Mouse (Mus musculus): ENCODE data around the gene Tha1. TPM values are rescaled to one million over a fixed set of nuclear protein-coding genes. Genes with fewer than 3 reads are reported as not detected.

Gene Tha1
- polyA plus RNA-seq, 1 experiment from 2014 or later = 2.9 TPM

DNA sequence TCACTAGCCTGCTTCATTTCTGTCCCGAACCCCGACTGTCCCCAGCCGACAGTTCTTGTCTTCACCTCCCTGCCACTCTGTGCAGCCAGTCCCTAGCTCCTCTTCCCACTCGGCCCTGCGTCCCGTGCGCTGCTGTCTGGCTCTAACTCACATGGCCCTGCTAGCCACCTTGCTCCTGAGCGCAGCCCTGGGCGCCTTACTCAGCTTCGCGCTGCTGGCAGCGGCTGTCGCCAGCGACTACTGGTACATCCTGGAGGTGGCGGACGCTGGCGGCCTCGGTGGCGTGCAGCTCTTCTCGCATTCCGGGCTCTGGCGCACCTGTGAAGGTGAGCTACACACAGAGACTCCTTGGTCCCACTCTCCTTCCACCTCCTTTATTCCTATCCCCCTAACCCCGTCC is 12.7 kb downstream of the Tha1 start, which contains the start of gene Tmem235:
Gene Tmem235 (plus strand): TSS at position 152 of the 400 bp plus-strand sequence.
- no peak within 1 kb of the TSS for H3K27ac ChIP-seq
- H3K4me1 ChIP-seq = peaks cover 25% of the 10 kb centered on the region
- peaks cover 20% of the 10 kb centered on the region for H3K36me3 ChIP-seq (replicated peaks)
- H3K27me3 ChIP-seq = peaks cover 69% of the 10 kb centered on the region
- no peak for ATAC-seq (ENCODE audit: low FRiP score)
- 0 out of 2 replicates have a peak within 1 kb of the TSS, but pooled peaks have one; percentile 13 for H3K4me3 ChIP-seq (replicated peaks)
- WGBS = 4% methylated on average over 23 of the region's 23 CpGs
- peak within 1 kb of the TSS; percentile 21; the same call in 1 of the 2 replicates for H3K9ac ChIP-seq
- 0 out of 2 replicates have a peak, but pooled peaks cover 5% of the 10 kb centered on the region for H3K9me3 ChIP-seq
- H3K4me2 ChIP-seq = peak within 1 kb of the TSS; percentile 31

DNA sequence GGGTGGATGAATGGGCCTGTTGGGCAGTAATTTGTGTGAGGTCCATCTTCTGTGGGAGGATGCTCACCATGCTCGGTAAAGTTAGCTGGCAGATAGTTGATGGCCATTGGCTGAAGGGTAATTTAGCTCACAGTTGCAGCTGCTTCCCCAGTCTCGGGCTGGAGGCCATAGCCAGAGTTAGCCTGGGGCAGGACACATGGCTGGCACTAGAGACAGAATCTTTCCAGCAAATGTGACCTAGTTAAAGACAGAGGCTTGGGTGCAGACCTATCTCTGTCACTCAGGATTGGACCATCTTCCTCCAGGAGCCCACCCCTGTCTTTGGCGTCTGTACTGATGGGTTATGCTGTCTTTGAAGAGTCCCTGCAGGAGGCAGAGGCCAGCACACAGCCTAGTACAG is 14.9 kb downstream of the Tha1 start:
- Histone ChIP-seq H3K9me3 (0 out of 2 replicates have a peak, but pooled peaks cover 5% of the 10 kb centered on the region), H3K4me1 (peaks cover 20% of the 10 kb centered on the region), H3K9ac (no peak overlapping the region), H3K4me3 (replicated peaks) (no peak overlapping the region), H3K4me2 (no peak overlapping the region), H3K27me3 (peaks cover 51% of the 10 kb centered on the region), H3K36me3 (replicated peaks) (peaks cover 40% of the 10 kb centered on the region), H3K27ac (no peak overlapping the region)
- WGBS = 61% methylated on average over 3 of the region's 3 CpGs
- ATAC-seq (ENCODE audit: low FRiP score) = no peak

DNA sequence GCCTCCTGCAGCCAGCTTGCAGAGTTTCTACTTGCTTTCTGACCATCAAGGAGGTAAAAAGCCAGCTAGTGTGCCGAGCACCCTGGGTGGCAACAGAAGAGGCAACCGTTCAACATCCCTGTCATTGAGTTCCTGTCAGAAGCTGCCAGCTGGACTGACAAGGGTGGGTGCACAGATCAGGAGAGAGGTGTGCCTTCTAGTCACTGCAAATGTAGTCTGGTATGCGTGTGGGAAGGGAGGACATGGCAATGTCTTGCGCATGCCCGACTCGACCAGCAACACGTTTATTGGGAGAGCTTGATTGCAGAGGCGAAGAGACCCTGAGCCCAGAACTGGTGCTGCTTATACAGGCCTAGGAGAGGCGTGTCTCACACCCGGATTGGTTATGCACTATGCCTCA is 15.8 kb downstream of the Tha1 start:
- WGBS = 94% methylated on average over 10 of the region's 10 CpGs
- Histone ChIP-seq H3K4me2 (no peak overlapping the region), H3K9ac (no peak overlapping the region), H3K27ac (no peak overlapping the region), H3K27me3 (peaks cover 41% of the 10 kb centered on the region), H3K9me3 (0 out of 2 replicates have a peak, but pooled peaks cover 5% of the 10 kb centered on the region), H3K36me3 (replicated peaks) (peaks cover 49% of the 10 kb centered on the region), H3K4me3 (replicated peaks) (no peak overlapping the region), H3K4me1 (peaks cover 13% of the 10 kb centered on the region; the same call in 1 of the 2 replicates)
- no peak for ATAC-seq (ENCODE audit: low FRiP score)

DNA sequence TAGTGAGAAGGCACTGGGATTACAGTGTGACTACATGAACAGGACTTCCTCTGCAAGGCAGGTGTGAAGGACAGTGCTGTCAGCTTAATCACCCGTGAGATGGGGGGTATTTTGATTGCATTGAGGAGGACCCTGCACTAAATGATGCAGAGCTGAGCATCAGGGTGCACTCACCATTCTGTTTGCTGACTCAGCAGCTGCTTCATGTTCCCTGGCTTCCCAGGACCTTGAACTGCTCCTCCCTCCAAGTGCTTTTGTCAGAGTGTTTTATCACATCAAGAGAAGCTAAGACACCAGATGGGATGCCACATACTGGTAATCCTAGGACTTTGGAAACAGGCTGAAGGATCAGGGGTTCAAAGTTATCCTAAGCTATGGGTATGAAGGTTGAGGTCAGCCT is 17.3 kb downstream of the Tha1 start:
- no peak overlapping the region for H3K4me3 ChIP-seq (replicated peaks)
- H3K27me3 ChIP-seq = peaks cover 27% of the 10 kb centered on the region
- no peak overlapping the region for H3K27ac ChIP-seq
- H3K9me3 ChIP-seq = 0 out of 2 replicates have a peak, but pooled peaks cover 5% of the 10 kb centered on the region
- WGBS = 92% methylated on average over 1 of the region's 1 CpGs
- H3K4me1 ChIP-seq = peaks cover 15% of the 10 kb centered on the region; the same call in 1 of the 2 replicates
- H3K4me2 ChIP-seq = no peak overlapping the region
- ATAC-seq (ENCODE audit: low FRiP score) = no peak
- H3K36me3 ChIP-seq (replicated peaks) = peaks cover 53% of the 10 kb centered on the region
- H3K9ac ChIP-seq = no peak overlapping the region

DNA sequence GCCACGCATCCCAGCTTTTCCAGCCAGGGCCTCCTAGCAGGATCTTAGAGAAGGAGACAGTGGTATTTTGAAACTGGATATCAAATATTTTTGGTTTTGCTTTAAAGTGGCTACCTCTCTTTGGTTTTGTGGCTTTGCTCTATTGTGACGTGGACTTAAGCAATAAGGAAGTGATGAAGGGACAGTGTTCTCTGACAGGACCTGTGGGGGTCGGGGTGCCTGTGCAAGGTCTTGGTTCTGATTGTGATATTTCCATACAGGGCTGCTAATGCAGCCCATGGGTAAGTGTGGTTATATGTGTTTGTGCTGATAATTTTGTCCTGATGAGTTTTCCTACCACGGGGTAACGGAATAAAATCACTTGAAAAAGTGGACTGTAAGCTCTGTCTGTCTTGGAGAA is 17.9 kb downstream of the Tha1 start:
- Histone ChIP-seq H3K9ac (no peak overlapping the region), H3K4me2 (no peak overlapping the region), H3K4me3 (replicated peaks) (no peak overlapping the region), H3K9me3 (0 out of 2 replicates have a peak, but pooled peaks cover 5% of the 10 kb centered on the region), H3K27ac (no peak overlapping the region), H3K36me3 (replicated peaks) (peaks cover 53% of the 10 kb centered on the region), H3K27me3 (peaks cover 20% of the 10 kb centered on the region), H3K4me1 (peaks cover 13% of the 10 kb centered on the region)
- 99% methylated on average over 5 of the region's 5 CpGs for WGBS
- no peak for ATAC-seq (ENCODE audit: low FRiP score)

DNA sequence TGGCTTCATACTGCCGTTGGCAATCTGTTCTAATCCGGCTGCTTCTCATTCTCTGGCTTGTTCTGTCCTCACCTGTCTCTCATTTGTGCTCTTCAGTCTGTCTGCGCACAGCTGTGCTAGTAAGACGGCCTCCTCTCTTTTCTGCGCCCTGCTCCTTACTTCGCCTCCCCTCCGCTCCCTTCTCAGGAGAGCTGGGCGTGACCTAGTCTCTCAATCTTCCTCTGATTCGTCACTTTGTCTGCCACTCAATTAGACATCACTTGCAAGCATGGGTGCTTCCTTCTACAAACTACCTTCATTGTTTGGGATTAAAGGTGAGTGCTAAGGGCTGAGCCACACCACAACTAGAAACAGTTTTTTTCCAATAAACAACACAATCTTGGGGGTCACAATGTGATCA is 19.0 kb downstream of the Tha1 start:
- no peak overlapping the region for H3K4me3 ChIP-seq (replicated peaks)
- H3K27ac ChIP-seq = no peak overlapping the region
- no peak overlapping the region for H3K4me2 ChIP-seq
- H3K9me3 ChIP-seq = 0 out of 2 replicates have a peak, but pooled peaks cover 5% of the 10 kb centered on the region
- ATAC-seq (ENCODE audit: low FRiP score) = no peak
- H3K9ac ChIP-seq = no peak overlapping the region
- H3K36me3 ChIP-seq (replicated peaks) = peaks cover 53% of the 10 kb centered on the region
- H3K27me3 ChIP-seq = peaks cover 9% of the 10 kb centered on the region
- WGBS = 96% methylated on average over 9 of the region's 9 CpGs
- H3K4me1 ChIP-seq = peaks cover 16% of the 10 kb centered on the region

DNA sequence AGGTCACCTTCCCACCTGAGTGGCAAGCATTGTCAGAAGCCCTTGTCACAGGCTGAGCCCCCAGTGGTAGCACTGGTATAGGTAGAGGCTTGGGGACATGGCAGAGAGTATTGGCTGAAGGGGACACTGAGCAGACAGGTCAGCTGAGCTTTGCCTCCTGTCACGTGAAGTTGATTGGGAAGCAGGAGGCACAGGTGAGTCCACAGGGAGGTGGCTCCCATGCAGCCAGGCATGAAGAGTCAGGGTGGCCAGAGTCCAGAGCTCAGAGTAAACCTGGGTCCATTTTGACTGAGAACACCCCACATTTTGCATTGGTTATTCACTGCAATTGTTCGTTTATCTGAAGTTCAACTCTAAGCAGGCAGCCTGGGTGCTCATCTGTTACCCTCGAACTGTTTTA is 20.4 kb downstream of the Tha1 start:
- Histone ChIP-seq H3K9me3 (0 out of 2 replicates have a peak, but pooled peaks cover 5% of the 10 kb centered on the region), H3K4me3 (replicated peaks) (no peak overlapping the region), H3K9ac (no peak overlapping the region), H3K36me3 (replicated peaks) (peaks cover 53% of the 10 kb centered on the region), H3K4me2 (no peak overlapping the region), H3K27ac (no peak overlapping the region), H3K4me1 (peaks cover 23% of the 10 kb centered on the region), H3K27me3 (no peaks in the 10 kb centered on the region)
- 90% methylated on average over 3 of the region's 3 CpGs for WGBS
- no peak for ATAC-seq (ENCODE audit: low FRiP score)

DNA sequence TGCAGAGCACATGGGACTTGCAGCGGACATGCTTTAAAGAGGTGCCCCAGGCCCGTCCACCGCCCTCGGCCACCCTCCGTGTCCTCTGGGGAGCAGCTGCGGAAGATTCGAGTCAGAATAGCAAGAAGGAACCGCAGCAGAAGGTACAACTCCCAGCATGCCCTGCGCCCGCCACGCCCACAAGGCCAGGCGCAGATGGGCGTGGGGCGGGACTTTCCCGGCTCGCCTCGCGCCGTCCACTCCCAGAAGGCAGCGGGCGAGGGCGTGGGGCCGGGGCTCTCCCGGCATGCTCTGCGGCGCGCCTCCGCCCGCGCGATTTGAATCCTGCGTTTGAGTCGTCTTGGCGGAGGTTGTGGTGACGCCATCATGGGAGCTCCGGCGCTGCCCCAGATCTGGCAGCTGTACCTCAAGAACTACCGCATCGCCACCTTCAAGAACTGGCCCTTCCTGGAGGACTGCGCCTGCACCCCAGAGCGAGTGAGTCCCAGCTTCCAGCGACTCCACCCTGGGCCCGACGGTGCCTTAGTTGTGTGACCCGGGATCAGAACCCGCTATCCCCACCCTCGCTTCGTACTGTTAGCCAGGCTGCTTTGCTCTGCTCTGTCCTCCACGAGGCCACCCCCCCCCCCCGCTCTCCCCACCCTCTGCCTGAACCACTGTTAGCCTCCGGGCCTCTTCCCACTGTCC is 24.2 kb downstream of the Tha1 start, which contains the start of gene Birc5:
Gene Birc5 (plus strand): TSS at position 267 of the 687 bp plus-strand sequence.
- H3K4me1 ChIP-seq = peaks cover 28% of the 10 kb centered on the region
- peak within 1 kb of the TSS; percentile 57 for H3K4me3 ChIP-seq (replicated peaks)
- peak within 1 kb of the TSS; percentile 80 for H3K9ac ChIP-seq
- no peaks in the 10 kb centered on the region for H3K27me3 ChIP-seq
- H3K36me3 ChIP-seq (replicated peaks) = peaks cover 21% of the 10 kb centered on the region
- under 1% methylated on average over 51 of the region's 51 CpGs for WGBS
- H3K27ac ChIP-seq = peak within 1 kb of the TSS; percentile 97
- no peaks in the 10 kb centered on the region for H3K9me3 ChIP-seq
- peak; percentile 95 for ATAC-seq (ENCODE audit: low FRiP score)
- peak within 1 kb of the TSS; percentile 84 for H3K4me2 ChIP-seq

DNA sequence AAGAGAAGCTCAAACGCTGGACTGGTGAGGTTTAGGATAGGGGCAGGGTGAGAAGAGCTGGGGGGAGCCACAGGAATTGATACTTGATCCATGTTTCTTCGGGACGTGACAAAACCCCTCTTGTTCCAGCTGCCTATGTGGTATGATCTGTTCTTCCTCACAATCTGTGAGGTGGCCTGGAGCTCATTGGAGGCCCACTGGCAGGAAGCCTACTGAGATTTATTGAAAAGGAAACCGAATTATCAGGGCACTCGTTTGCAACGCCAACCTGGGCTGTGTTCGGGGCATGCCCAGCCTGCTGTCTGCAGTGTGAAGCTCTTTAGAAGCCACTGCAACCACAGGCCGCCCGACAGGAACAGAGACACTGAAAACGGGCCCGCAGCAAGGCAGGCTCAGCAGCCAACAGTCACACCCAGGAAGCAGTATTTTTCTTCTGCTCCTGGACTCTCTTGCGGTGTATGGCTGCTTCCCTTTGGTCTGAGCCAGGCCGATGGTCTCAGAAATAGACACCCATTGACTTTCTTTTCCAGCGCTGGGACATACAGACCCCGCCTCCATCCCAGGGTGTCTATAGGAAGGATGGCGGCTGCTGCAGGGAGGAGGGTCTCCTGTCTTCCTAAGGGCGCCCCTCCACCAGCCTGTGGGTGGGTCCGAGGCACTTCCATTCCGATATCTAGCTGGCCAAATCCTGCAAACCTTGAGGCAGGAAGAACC is 24.9 kb downstream of the Tha1 start:
- 9% methylated on average over 19 of the region's 19 CpGs for WGBS
- peaks cover 14% of the 10 kb centered on the region for H3K36me3 ChIP-seq (replicated peaks)
- peak overlapping the region; percentile 57 for H3K4me3 ChIP-seq (replicated peaks)
- H3K27me3 ChIP-seq = no peaks in the 10 kb centered on the region
- H3K4me2 ChIP-seq = peak overlapping the region; percentile 84
- no peaks in the 10 kb centered on the region for H3K9me3 ChIP-seq
- peak; percentile 83 for ATAC-seq (ENCODE audit: low FRiP score)
- H3K9ac ChIP-seq = peak overlapping the region; percentile 80
- peaks cover 28% of the 10 kb centered on the region for H3K4me1 ChIP-seq
- H3K27ac ChIP-seq = peak overlapping the region; percentile 97

DNA sequence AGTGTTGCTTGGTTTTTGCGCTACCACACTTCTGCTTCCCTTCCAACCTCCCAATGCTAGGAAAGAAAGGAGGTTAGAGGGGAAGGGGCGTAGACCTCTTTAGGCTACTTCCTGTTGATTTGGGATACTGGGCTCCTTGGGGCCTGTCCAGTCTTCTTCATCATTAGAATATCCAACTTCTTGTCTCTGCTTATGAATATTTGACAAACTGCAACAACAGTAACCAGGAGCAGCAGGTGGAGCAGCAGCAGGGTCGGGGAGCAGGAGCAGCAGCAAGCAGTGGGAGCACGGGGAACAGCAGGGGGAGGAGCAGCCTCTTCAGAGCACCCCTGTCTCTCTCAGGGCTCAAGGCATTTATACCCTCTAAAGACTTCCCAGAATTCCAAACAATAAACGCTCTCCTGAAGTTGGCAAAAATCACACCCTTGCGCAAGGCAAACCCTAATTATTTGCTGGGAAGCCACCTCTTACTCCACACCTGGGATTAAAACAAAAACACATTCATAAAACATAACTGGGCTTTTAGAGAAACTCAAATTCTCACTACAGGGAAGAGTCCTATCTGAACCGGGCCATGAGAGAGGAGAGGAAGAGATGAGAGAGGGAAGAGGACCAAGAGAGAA is 25.6 kb downstream of the Tha1 start:
- no peaks in the 10 kb centered on the region for H3K27me3 ChIP-seq
- peak overlapping the region; percentile 57; the same call in 1 of the 2 replicates for H3K4me3 ChIP-seq (replicated peaks)
- H3K36me3 ChIP-seq (replicated peaks) = peaks cover 7% of the 10 kb centered on the region
- H3K27ac ChIP-seq = peak overlapping the region; percentile 97
- no peak for ATAC-seq (ENCODE audit: low FRiP score)
- peak overlapping the region; percentile 84 for H3K4me2 ChIP-seq
- 83% methylated on average over 7 of the region's 7 CpGs for WGBS
- peaks cover 28% of the 10 kb centered on the region for H3K4me1 ChIP-seq
- peak overlapping the region; percentile 80 for H3K9ac ChIP-seq
- no peaks in the 10 kb centered on the region for H3K9me3 ChIP-seq

DNA sequence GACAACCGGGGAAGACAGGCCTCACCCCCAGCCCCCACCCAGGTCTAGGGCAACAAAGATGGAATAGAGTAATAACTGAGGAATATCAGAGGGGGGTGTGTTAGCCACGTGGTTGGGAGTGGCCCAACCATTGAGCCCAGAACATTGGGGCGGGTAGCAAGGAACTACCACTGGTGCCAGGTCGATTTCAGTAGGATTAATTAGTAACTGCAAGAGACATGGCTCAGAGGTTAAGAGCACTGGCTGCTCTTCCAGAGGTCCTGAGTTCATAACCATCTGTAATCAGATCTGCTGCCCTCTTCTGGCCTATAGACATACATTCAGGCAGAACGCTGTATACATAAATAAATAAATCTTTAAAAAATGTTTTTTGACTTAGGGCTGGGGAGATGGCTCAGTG is 26.6 kb downstream of the Tha1 start:
- H3K27me3 ChIP-seq = no peaks in the 10 kb centered on the region
- 67% methylated on average over 5 of the region's 5 CpGs for WGBS
- no peak for ATAC-seq (ENCODE audit: low FRiP score)
- H3K4me2 ChIP-seq = no peak overlapping the region
- H3K9me3 ChIP-seq = no peaks in the 10 kb centered on the region
- no peaks in the 10 kb centered on the region for H3K36me3 ChIP-seq (replicated peaks)
- H3K4me3 ChIP-seq (replicated peaks) = no peak overlapping the region
- H3K27ac ChIP-seq = no peak overlapping the region
- no peak overlapping the region for H3K9ac ChIP-seq
- peaks cover 28% of the 10 kb centered on the region for H3K4me1 ChIP-seq

DNA sequence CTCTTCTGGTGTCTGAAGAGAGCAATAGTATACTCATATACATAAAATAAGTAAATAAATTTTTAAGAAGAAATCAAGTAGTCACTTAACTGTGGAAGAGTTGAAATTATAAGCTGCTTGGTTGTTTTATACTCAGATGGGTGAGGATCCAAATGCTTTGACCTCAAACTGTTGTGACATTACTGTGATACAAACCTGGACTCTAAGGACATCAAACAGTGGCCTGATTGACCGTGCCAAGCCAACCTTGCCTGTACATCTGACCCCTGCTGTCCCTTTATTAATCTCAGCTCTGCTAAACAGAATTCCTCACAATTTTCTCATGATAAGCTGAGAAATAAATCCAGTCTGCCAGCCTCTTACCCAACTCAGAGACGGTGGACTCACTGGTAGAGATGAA is 27.6 kb downstream of the Tha1 start:
- Histone ChIP-seq H3K27me3 (no peaks in the 10 kb centered on the region), H3K27ac (no peak overlapping the region), H3K4me3 (replicated peaks) (no peak overlapping the region), H3K4me1 (peaks cover 24% of the 10 kb centered on the region), H3K4me2 (no peak overlapping the region), H3K9ac (no peak overlapping the region), H3K9me3 (no peaks in the 10 kb centered on the region), H3K36me3 (replicated peaks) (no peaks in the 10 kb centered on the region)
- WGBS = 76% methylated on average over 2 of the region's 2 CpGs
- no peak for ATAC-seq (ENCODE audit: low FRiP score)
